Mouse (Mus musculus): Measurements from ENCODE around the gene Ccnt2.

DNA sequence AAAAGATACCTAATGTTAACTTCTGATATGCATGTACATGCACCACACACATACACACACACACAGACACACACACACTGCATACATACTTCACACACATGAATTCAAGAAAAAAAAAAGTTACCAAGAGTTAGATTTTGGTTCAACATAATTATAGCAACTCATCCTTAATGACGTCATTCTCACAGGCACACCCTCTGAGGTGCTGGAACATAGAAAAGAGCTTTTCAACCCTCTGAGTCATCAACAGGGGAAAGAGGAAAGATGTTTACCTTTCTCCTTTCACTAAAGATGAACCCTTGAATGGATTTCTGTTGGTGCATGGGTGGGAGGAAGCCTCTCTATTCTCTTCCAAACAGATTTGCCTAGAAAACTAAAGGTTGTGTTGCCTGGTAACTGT lies 64.6 kb downstream of the Ccnt2 start:
- no peak for TF ChIP-seq CTCF (conservative IDR thresholded peaks at IDR 0.05 in 1 of 2, IDR thresholded peaks at IDR 0.05 in 1 of 2; ENCODE audit: low read depth in 2 of 2, low read length in 2 of 2)
- TF ChIP-seq GABPA (IDR thresholded peaks at IDR 0.05; ENCODE audit: insufficient replicate concordance, low read depth, low read length) = no peak
- no peak for TF ChIP-seq POLR2AphosphoS2 (IDR thresholded peaks at IDR 0.05; ENCODE audit: low read depth, low read length)
- no peak for TF ChIP-seq MAZ (IDR thresholded peaks at IDR 0.05; ENCODE audit: low read depth, low read length)
- TF ChIP-seq SMC3 (IDR thresholded peaks at IDR 0.05; ENCODE audit: low read depth, low read length) = no peak
- TF ChIP-seq NRF1 (IDR thresholded peaks at IDR 0.05; ENCODE audit: low read depth, low read length) = no peak
- TF ChIP-seq KAT2A (IDR thresholded peaks at IDR 0.05; ENCODE audit: insufficient replicate concordance, low read length) = no peak
- no peak for TF ChIP-seq ELF1 (IDR thresholded peaks at IDR 0.05; ENCODE audit: low read depth, low read length)
- no peak for TF ChIP-seq POLR2A (IDR thresholded peaks at IDR 0.05; ENCODE audit: low read depth, low read length)
- TF ChIP-seq EP300 (IDR thresholded peaks at IDR 0.05; ENCODE audit: low read length) = no peak
- no peak for TF ChIP-seq MAFK (IDR thresholded peaks at IDR 0.05; ENCODE audit: insufficient replicate concordance, low read length)

Data from CH12.LX (cell line).